9 mouse cellular contexts compared by ENCODE assay signal in genomic region chr2:153298863-153299262, GRCm38 (mm10). TPM values are rescaled to one million over a fixed set of nuclear protein-coding genes. Genes with fewer than 3 reads are reported as not detected.
A peak's percentile ranks its signal among the peaks of the same experiment; 100 is the strongest.
DNase-seq lines count a peak whose midpoint lies in the region; ATAC-seq and TF ChIP-seq lines count a peak whose summit lies in the region.
"Had no signal": no experiment of that assay in that cellular context is flagged by ENCODE, and none has a peak within 500 bp of the region (broad histone marks: within the 10 kb centered on the region; RNA-seq: fewer than 3 reads in every experiment).

No protein-coding gene starts in this region.

- DNase-seq in adrenal gland, adult (ENCODE audit: inconsistent age in 2 of 2, low spot score in 1 of 2): peak; percentile 47 to 52
- no peak for DNase-seq in adrenal gland, adult 8-10 months
- DNase-seq in left cerebral cortex, adult 2 months (ENCODE audit: extremely low spot score in 1 of 2, low spot score in 2 of 2): no peak
- DNase-seq in left cerebral cortex, postnatal 4 days: no peak
- DNase-seq in heart, postnatal 0 days (ENCODE audit: low spot score): peak; percentile 26
- no peak for DNase-seq in urinary bladder, postnatal 10 days (ENCODE audit: low spot score)
- no peak for DNase-seq in right cerebral cortex, postnatal 14 days

- no peak for TF ChIP-seq EP300 in heart, postnatal 0 days (IDR thresholded peaks at IDR 0.05; ENCODE audit: low read depth)

- H3K4me3 ChIP-seq in left cerebral cortex, adult 2 months: no peak overlapping the region
- no peak overlapping the region for H3K4me3 ChIP-seq in heart, postnatal 0 days (ENCODE audit: low read depth, low read length)
- H3K4me3 ChIP-seq: limb, embryonic 15.5 days had no signal

- 55% methylated on average over 4 of the region's 4 CpGs for WGBS in heart, postnatal 0 days

- H3K4me2 ChIP-seq in heart, postnatal 0 days (ENCODE audit: low read depth, low read length): no peak overlapping the region
- H3K4me2 ChIP-seq: limb, embryonic 15.5 days had no signal

- peak overlapping the region; percentile 17; the same call in 1 of the 2 replicates for H3K9ac ChIP-seq in heart, postnatal 0 days (replicated peaks; ENCODE audit: low read depth, low read length)
- H3K9ac ChIP-seq: limb, embryonic 15.5 days had no signal

- no peaks in the 10 kb centered on the region for H3K9me3 ChIP-seq in heart, postnatal 0 days (replicated peaks; ENCODE audit: control insufficient read depth, low read length)
- H3K9me3 ChIP-seq: limb, embryonic 15.5 days had no signal

- ATAC-seq in heart, postnatal 0 days (ENCODE audit: insufficient read depth, low read depth): peak; percentile 33; the same call in 1 of the 2 replicates
- ATAC-seq in megakaryocyte, adult 5-6 weeks (ENCODE audit: poor library complexity, severe bottlenecking): peak; percentile 92

- peak overlapping the region; percentile 24; the same call in 1 of the 2 replicates for H3K27ac ChIP-seq in left cerebral cortex, adult 2 months
- peak overlapping the region; percentile 34; the same call in 1 of the 2 replicates for H3K27ac ChIP-seq in heart, postnatal 0 days (ENCODE audit: low read depth)
- H3K27ac ChIP-seq: limb, embryonic 15.5 days had no signal

- H3K36me3 ChIP-seq in heart, postnatal 0 days (replicated peaks; ENCODE audit: control insufficient read depth, insufficient read depth, low read length): no peaks in the 10 kb centered on the region

- intact Hi-C loops in left cerebral cortex, adult 2 months (cut with DNase I): loop anchor here (2.0 kb wide), 1 partner anchor 20 kb away; no protein-coding TSS in a partner anchor
- intact Hi-C loops in left cerebral cortex, postnatal 4 days (cut with DNase I): no loop called here

- H3K27me3 ChIP-seq in heart, postnatal 0 days (ENCODE audit: control insufficient read depth, insufficient read depth, low read length): no peaks in the 10 kb centered on the region
- H3K27me3 ChIP-seq: limb, embryonic 15.5 days had no signal

- TF ChIP-seq CTCF in left cerebral cortex, adult 2 months (IDR thresholded peaks at IDR 0.05): peak; percentile 18; the same call in 1 of the 2 replicates
- peak; percentile 24 for TF ChIP-seq CTCF in heart, postnatal 0 days (IDR thresholded peaks at IDR 0.05; ENCODE audit: low read depth)

- no peaks in the 10 kb centered on the region; the same call in 1 of the 2 replicates for H3K4me1 ChIP-seq in heart, postnatal 0 days (ENCODE audit: control insufficient read depth, insufficient read depth)
- H3K4me1 ChIP-seq: limb, embryonic 15.5 days had no signal

RNA-seq across cellular contexts. Expression of gene Kif3b, which starts 7.7 kb away (rescaled TPM):
- total RNA-seq in adrenal gland, adult 8-10 months (2022): 10 to 100 TPM; 28.7 to 34.4 (median 32.1) TPM
- total RNA-seq in left cerebral cortex, adult 2 months (2021): 10 to 100 TPM; 55.7 to 57.3 TPM
- 100 to 1,000 TPM; 109 to 110 TPM for total RNA-seq in left cerebral cortex, postnatal 4 days (2021)
- 6.5 and 8.7 TPM in 2 replicates for total RNA-seq in heart, postnatal 0 days (2014; rRNA removed; ENCODE audit: low replicate concordance)
- 2.5 and 3.1 TPM in 2 replicates for polyA plus RNA-seq in heart, postnatal 0 days (2015; fragmentation: Nextera tagmentation; extraction: Ambion mirVana)
- total RNA-seq in megakaryocyte, adult 5-6 weeks (2015): 13.2 and 16.5 TPM in 2 replicates
- 23.5 and 30.2 TPM in 2 replicates for total RNA-seq in megakaryocyte, adult 5-6 weeks (2017)

RNA-seq across cellular contexts. Expression of gene Asxl1, which starts 46.8 kb away (rescaled TPM):
- total RNA-seq in adrenal gland, adult 8-10 months (2022): 10 to 100 TPM; 31.1 to 39.8 (median 33.2) TPM
- total RNA-seq in left cerebral cortex, adult 2 months (2021): 10 to 100 TPM; 35.6 to 38.9 TPM
- total RNA-seq in left cerebral cortex, postnatal 4 days (2021): 10 to 100 TPM; 53.4 to 53.9 TPM
- 18.8 and 21.3 TPM in 2 replicates for total RNA-seq in heart, postnatal 0 days (2014; rRNA removed; ENCODE audit: low replicate concordance)
- polyA plus RNA-seq in heart, postnatal 0 days (2015; fragmentation: Nextera tagmentation; extraction: Ambion mirVana): 6.4 and 7.4 TPM in 2 replicates
- total RNA-seq in megakaryocyte, adult 5-6 weeks (2015): 29.3 and 40.6 TPM in 2 replicates
- 30.9 and 35.4 TPM in 2 replicates for total RNA-seq in megakaryocyte, adult 5-6 weeks (2017)

RNA-seq across cellular contexts. Expression of gene Pofut1, which starts 57.5 kb away (rescaled TPM):
- 10 to 100 TPM; 74.6 to 88.0 (median 79.3) TPM for total RNA-seq in adrenal gland, adult 8-10 months (2022)
- total RNA-seq in left cerebral cortex, adult 2 months (2021): 10 to 100 TPM; 15.4 to 17.3 TPM
- total RNA-seq in left cerebral cortex, postnatal 4 days (2021): 10 to 100 TPM; 23.2 to 23.3 TPM
- total RNA-seq in heart, postnatal 0 days (2014; rRNA removed; ENCODE audit: low replicate concordance): 26.3 and 28.6 TPM in 2 replicates
- polyA plus RNA-seq in heart, postnatal 0 days (2015; fragmentation: Nextera tagmentation; extraction: Ambion mirVana): 2.4 and 2.5 TPM in 2 replicates
- total RNA-seq in megakaryocyte, adult 5-6 weeks (2015): 6.2 and 8.1 TPM in 2 replicates
- 12.2 and 12.8 TPM in 2 replicates for total RNA-seq in megakaryocyte, adult 5-6 weeks (2017)

RNA-seq across cellular contexts. Expression of gene Plagl2, which starts 57.6 kb away (rescaled TPM):
- 10 to 100 TPM in 2 of 4 experiments, 1 to 10 TPM in 2; 9.0 to 14.0 (median 11.6) TPM for total RNA-seq in adrenal gland, adult 8-10 months (2022)
- total RNA-seq in left cerebral cortex, adult 2 months (2021): 1 to 10 TPM; 6.0 to 6.2 TPM
- 1 to 10 TPM; 6.8 to 8.6 TPM for total RNA-seq in left cerebral cortex, postnatal 4 days (2021)
- total RNA-seq in heart, postnatal 0 days (2014; rRNA removed; ENCODE audit: low replicate concordance): 6.3 and 6.5 TPM in 2 replicates
- 2.4 and 2.6 TPM in 2 replicates for polyA plus RNA-seq in heart, postnatal 0 days (2015; fragmentation: Nextera tagmentation; extraction: Ambion mirVana)
- 40.6 and 43.8 TPM in 2 replicates for total RNA-seq in megakaryocyte, adult 5-6 weeks (2015)
- 5.7 and 9.1 TPM in 2 replicates for total RNA-seq in megakaryocyte, adult 5-6 weeks (2017)

Comparison
In these comparisons a context has a peak if more than half of its experiments do, and no peak if none do; other contexts are left out.
1. DNase-seq: peak in adrenal gland, adult (2 of 2) and heart, postnatal 0 days (single experiment); none in adrenal gland, adult 8-10 months (single experiment), left cerebral cortex, adult 2 months (0 of 2), left cerebral cortex, postnatal 4 days (single experiment), urinary bladder, postnatal 10 days (single experiment) and right cerebral cortex, postnatal 14 days (single experiment).